Mouse (Mus musculus): ENCODE measurements at regions not wholly inside any gene's neighbourhood (a gene's known extent, or its start where the extent isn't known, plus 50 kb on each side); places are given as distances from the start of the nearest gene placed in this dataset.

GRCm38 (mm10) chr9:27663230-27663629, 127.3 kb upstream of the Opcml start:
- TF ChIP-seq CTCF (IDR thresholded peaks at IDR 0.05; ENCODE audit: control insufficient read depth, insufficient read depth, insufficient replicate concordance, low read depth, low read length), result no peak
- TF ChIP-seq POLR2A (IDR thresholded peaks at IDR 0.05; ENCODE audit: control insufficient read depth, low read depth, low read length), result no peak
